Mouse (Mus musculus) urinary bladder, postnatal 10 days (tissue): Measurements from ENCODE around the gene Gng12.
"Not testable (repeated sequence)": the region's sequence is repeated elsewhere in the genome, so short reads cannot be mapped to it uniquely, and the experiment has no call there.

Experiments used
- DNase-seq: peaks from one replicate; pipeline ENCODE4 v3.0.0; 2022; ENCODE audit warnings: low spot score

Gene Gng12

GRCm38 (mm10) chr6:66992232-66992631 lies 96.0 kb downstream of the Gng12 start:
- DNase-seq: no peak

DNA sequence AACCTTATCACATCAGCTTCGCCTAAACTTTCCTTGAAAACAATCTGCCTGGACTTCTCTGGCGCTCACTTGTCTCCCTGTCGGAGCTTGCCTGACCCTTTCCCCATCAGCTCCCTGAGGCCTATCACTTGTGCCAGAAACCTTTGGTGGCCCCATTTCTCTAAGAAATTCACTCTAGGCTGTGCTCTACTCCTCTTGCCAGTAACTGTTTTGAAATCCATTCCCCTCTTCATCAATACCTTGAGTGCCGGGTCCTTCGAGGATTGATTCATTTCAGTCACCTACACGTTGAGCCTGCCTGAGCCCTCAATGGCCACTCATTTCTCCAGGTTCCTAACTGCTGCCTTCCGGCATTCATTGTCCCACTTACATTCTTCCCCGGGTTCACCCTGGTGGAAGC lies 96.6 kb downstream of the Gng12 start:
- DNase-seq: no peak

- DNase-seq: no peak
Observed at GRCm38 (mm10) chr6:66994981-66995380, 98.8 kb downstream of the Gng12 start.

DNA sequence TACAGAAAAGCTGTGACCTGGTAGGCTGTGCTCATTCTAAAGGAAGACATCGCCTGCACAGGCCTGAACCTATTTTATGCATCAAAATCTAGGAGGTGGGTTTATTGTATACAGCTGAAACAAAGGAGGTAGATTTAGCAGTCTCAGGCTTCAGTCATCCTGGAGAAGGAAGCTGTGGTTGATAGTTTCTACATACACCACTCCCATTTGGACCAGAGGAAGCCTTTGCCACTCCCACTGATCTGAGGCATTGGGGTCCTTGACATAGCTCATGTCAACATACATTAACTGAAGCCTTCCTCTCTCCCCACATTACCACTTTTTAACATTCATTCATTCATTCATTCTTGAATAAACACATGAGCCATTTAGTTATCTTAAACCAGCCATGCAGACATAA lies 99.6 kb downstream of the Gng12 start:
- no peak for DNase-seq

- DNase-seq: no peak
Observed at GRCm38 (mm10) chr6:66996257-66996656, 100.1 kb downstream of the Gng12 start.

DNA sequence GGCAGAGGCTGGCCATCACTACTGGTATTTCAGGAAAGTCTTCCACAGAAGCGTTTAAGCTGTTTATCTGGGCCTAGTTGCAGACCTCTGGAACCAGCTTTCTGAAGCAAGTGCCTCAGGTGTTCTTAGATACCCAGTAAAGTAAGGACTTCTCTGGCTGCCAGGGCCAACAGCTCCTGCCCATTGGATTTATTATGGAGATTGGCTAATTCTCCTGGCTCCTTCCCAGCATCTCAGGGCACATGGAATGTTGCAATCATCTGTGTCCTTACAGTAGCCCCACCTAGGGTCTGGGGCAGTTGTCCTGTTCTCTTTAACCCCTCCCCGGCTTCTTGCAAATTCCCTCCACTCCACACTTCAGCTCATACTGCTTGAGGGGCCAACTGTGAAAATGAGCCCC lies 102.4 kb downstream of the Gng12 start:
- no peak for DNase-seq

DNA sequence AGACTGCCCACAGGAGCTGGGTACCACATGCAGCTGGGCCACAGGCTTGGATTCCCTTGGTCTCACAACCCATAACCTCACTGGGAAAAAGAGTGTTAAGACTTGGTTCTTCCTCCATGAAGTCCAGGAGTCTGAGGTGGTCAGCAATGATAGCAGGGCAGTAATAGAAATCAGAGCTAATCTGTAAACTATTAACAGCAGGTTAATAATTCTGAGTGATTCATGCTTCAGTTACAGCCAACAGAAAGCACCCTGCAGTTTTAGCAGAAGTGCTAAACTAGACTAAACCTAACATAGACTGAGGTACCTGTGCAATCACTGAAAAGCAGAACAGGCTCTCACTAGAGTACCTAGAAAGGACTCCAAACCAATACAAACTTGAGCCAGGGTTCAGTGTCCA lies 103.6 kb downstream of the Gng12 start:
- no peak for DNase-seq

- DNase-seq: no peak
Observed at GRCm38 (mm10) chr6:67009888-67010287, 113.7 kb downstream of the Gng12 start.

GRCm38 (mm10) chr6:67010370-67011216 lies 114.4 kb downstream of the Gng12 start:
- DNase-seq: no peak

DNA sequence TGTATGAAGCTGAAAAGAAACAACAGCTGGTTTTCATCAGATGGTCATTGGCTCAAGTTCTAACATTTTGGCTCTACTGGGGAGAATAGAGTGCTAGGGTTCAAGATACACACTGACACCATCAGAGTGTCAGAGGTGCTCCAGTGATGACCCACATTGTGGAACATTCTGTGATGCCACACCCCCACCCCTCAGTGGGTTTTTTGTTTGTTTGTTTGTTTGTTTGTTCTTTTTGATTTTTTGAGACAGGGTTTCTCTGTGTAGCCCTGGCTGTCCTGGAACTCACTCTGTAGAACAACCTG lies 115.0 kb downstream of the Gng12 start:
- no peak for DNase-seq

DNA sequence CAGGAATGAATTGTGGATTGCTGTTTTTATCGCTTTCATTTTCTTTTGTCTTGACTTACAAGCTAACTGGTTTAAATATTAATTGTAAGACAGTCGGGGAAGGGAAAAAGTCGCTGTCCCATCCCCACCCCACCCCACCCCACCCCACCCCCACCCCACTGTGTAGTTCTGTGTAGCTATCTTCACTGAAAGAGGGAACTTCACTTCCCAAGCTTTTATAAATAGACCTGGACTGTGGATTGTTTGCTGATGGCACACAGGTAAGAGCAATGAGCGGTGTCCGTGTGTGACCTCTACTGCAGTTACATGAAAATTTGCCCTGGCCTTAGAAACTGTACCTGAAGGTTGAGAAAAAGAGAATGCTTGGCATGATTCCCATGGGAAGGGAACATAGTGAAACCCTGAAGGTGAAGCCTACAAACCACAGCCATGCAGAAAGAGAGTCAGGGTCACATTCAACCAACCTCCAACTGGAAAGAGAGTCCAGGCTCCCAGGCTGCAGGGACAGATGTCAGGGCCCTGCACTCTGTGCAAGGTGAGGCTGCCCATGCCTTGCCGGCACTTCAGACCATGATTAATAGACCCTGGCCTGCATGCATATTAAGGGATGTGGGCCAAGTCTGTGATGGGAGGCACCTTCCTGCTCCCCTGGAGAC lies 117.2 kb downstream of the Gng12 start:
- no peak for DNase-seq

DNA sequence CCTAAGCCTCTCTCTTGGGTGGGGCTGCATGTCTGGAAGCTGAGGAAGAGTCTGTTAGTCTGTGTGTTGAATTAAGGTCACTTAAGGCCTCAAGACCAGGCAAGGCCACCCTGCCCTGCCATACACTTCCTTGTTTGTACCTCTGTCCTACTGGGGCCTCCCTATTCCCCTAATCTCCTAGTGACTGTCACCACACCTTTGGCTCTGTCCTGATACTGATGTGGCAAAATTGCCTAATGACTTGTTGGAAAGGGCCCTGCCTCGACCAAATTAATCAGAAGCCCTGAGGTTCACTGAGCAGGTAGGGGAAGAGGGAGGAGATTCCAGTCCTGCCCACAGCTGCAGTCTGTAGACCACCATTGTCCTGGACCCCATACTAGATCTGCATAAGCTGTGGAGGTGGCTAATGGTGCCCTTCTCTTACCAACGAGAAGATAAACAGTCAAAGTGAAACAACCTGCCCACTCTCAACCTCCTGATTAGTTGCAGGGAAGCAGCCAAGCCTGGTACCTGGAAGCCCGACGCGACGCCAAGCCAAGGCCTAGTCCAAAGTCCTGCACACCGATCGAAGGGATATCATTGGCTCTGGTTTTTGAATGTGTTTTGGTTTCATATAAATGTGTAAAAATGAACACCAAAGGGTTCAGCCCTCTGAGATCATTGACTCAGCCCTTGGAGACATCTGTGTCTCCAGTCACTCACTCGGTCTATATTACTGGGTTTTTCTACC lies 117.9 kb downstream of the Gng12 start:
- DNase-seq: no peak

GRCm38 (mm10) chr6:67014679-67015075 lies 118.5 kb downstream of the Gng12 start:
- DNase-seq: no peak

DNA sequence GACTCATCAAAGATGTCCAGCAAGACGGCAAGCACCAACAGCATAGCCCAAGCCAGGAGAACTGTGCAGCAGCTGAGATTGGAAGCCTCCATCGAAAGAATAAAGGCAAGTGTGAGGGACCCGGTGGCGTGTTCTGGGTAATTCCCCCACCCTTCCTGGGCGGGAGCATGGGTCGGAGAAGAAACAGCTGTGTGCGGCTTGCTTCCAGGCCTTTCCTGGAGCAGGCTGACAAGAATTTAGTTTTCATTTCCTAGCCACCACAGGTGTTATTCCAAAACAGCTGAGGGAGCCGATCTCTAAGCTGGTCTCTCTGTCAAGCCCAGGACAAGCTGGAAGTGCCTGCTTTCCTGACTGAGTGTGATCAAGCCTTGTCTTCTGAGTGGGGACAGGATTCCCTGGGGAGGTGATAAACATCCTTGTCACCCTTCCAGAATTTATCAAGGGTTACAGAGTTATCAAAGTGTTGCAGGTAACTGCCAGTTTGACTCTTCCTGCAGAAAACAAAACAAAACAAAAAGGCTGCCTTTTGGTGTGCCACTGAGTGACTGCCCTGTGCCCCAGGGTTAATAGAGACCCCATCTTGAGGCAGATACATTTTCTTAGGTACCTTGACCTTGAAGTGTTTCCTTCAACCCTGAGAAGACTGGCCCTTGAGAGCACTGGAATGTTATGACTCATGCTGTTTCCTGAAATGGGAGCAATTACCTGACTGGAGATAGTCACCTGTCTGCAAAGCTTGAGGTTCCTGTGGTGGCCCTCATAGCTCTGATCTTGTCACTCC lies 119.7 kb downstream of the Gng12 start:
- no peak for DNase-seq

DNA sequence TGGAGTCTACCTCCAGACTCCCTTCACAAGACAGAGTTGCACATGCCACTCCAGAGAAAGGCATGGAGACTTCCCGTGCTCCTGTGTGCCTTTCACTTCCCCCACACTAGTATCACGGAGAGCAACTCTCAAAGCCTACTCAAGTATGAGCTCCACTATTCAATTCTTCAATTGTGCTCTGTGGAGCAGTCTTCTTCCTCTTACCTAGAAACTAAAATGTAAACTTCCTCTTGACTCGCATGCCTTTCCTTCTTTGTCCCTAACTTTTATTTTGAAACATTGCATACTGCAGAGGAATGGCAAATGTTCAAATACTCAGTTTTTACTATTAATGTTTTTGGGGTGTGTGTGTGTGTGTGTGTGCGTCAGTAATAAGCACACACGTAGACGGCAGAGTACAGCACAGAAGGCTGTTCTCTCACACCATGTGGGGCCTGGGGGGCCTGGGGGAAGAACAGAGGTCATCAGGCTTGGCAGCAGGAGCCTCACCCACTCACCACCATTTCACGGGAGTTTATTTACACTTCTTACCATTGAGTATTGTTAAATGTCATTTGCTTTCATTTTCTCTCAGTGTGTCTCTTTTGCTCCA lies 120.4 kb downstream of the Gng12 start:
- no peak for DNase-seq

DNA sequence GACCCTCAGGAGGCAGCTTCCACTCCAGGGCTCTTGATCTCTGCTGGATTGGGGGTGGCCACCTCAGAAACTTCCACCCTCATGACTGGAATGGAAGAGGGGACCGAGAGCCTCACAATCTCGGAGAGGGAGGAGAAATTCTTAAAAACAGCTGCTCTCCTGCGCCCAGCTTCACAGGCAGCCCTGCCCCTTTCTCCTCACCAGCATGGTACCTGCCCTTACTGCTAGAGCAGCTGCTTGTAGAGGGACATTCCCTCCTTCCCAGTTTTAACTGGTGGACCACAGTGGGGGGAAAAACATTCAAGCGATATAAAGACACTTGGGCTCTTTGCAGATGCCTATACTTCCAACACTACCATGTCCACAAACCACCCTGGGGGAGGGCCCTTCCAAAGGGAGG lies 122.2 kb downstream of the Gng12 start:
- no peak for DNase-seq

DNA sequence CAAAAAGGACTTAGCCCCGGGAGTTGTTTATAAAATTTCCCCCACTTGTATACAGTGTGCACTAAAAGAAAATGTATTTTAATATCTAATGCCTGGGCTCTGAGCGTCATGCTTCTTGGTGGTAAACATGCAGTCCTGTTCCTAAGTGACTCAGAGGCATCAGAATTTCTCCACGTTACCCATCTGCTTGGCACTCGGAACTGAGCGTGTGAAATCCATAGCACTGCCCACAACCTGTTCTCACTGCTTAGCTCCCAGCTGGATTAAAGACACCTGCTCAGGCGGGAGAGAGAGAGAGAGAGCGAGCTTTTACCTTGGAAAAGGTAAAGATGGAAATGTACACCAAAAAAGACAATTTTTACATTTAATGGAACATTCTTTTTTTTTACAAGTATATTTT lies 122.8 kb downstream of the Gng12 start:
- DNase-seq: not testable (repeated sequence)

DNA sequence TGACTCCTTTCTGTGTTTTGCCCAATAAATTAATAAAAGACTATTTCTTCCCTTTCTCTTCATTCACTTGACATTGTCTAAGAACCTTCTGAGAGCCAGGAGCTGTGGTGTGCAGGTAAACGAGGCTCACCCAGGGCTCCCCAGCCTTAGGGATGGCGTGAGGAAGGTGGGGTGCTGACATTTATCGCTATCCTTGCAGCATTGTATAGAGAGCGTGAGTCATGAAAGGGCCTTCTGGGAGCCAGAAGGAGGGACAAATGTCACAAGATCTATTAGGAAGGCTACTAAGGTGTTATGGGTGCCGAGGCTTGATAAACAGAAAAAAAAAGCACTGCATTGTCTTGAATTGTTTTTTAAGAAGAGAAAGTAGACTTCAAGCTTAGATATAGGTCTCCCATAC lies 125.1 kb downstream of the Gng12 start:
- DNase-seq: no peak

- DNase-seq: no peak
Observed at GRCm38 (mm10) chr6:67023729-67024128, 127.5 kb downstream of the Gng12 start.

- no peak for DNase-seq
Observed at GRCm38 (mm10) chr6:67026661-67027060, 130.5 kb downstream of the Gng12 start.

- DNase-seq: no peak
Observed at GRCm38 (mm10) chr6:67027438-67028142, 131.4 kb downstream of the Gng12 start.
